Mouse (Mus musculus) brain, adult 2 months (tissue): ENCODE results near the gene Aftph.

Experiments
- DNase-seq: peaks from one replicate; pipeline ENCODE4 v3.0.0; 2011; ENCODE audit warnings: low read depth, low spot score

Aftph gene

GRCm38 (mm10) chr11:20728044-20728443 lies 13.3 kb downstream of the Aftph start:
- DNase-seq: no peak

GRCm38 (mm10) chr11:20723572-20723971 lies 17.8 kb downstream of the Aftph start:
- no peak for DNase-seq

- no peak for DNase-seq
Measured at GRCm38 (mm10) chr11:20712068-20712671, 29.2 kb downstream of the Aftph start.

- peak; percentile 89 for DNase-seq
Measured at GRCm38 (mm10) chr11:20691000-20691399, 50.4 kb downstream of the Aftph start.

GRCm38 (mm10) chr11:20681679-20682078 lies 59.7 kb downstream of the Aftph start:
- no peak for DNase-seq

GRCm38 (mm10) chr11:20680781-20681180 lies 60.6 kb downstream of the Aftph start:
- no peak for DNase-seq

GRCm38 (mm10) chr11:20679396-20679795 lies 62.0 kb downstream of the Aftph start:
- no peak for DNase-seq

GRCm38 (mm10) chr11:20672513-20672912 lies 68.9 kb downstream of the Aftph start:
- no peak for DNase-seq

GRCm38 (mm10) chr11:20671789-20672392 lies 69.5 kb downstream of the Aftph start:
- DNase-seq: no peak

- peak; percentile 54 for DNase-seq
Measured at GRCm38 (mm10) chr11:20664878-20665277, 76.5 kb downstream of the Aftph start.

- DNase-seq: no peak
Measured at GRCm38 (mm10) chr11:20663580-20664198, 77.7 kb downstream of the Aftph start.

- no peak for DNase-seq
Measured at GRCm38 (mm10) chr11:20662811-20663210, 78.6 kb downstream of the Aftph start.

GRCm38 (mm10) chr11:20661652-20662051 lies 79.7 kb downstream of the Aftph start:
- peak; percentile 67 for DNase-seq

- no peak for DNase-seq
Measured at GRCm38 (mm10) chr11:20660111-20661097, 81.0 kb downstream of the Aftph start.

- DNase-seq: peak; percentile 32
Measured at GRCm38 (mm10) chr11:20659094-20659493, 82.3 kb downstream of the Aftph start.

GRCm38 (mm10) chr11:20656711-20657057 lies 84.7 kb downstream of the Aftph start:
- peak; percentile 30 for DNase-seq

GRCm38 (mm10) chr11:20655795-20656710 lies 85.3 kb downstream of the Aftph start:
- peak; percentile 88 for DNase-seq

GRCm38 (mm10) chr11:20651166-20651565 lies 90.2 kb downstream of the Aftph start:
- DNase-seq: no peak

GRCm38 (mm10) chr11:20650006-20650639 lies 91.3 kb downstream of the Aftph start:
- peak; percentile 50 for DNase-seq

- DNase-seq: peak; percentile 39
Measured at GRCm38 (mm10) chr11:20649477-20649876, 91.9 kb downstream of the Aftph start.
